Mouse (Mus musculus): ENCODE data around the gene Trim69.
"Not testable (repeated sequence)": the region's sequence is repeated elsewhere in the genome, so short reads cannot be mapped to it uniquely, and the experiment has no call there.

Gene Trim69

GRCm38 (mm10) chr2:122206440-122207107 lies 46.1 kb downstream of the Trim69 start:
- DNase-seq (ENCODE audit: low read depth, low spot score): no peak

GRCm38 (mm10) chr2:122210534-122211228 lies 50.2 kb downstream of the Trim69 start:
- no peak for DNase-seq (ENCODE audit: low read depth, low spot score)

GRCm38 (mm10) chr2:122217075-122217474 lies 56.6 kb downstream of the Trim69 start:
- not testable (repeated sequence) for DNase-seq (ENCODE audit: low read depth, low spot score)

- DNase-seq (ENCODE audit: low read depth, low spot score): no peak
Observed at GRCm38 (mm10) chr2:122218234-122218633, 57.7 kb downstream of the Trim69 start.

GRCm38 (mm10) chr2:122221378-122221777 lies 60.9 kb downstream of the Trim69 start:
- no peak for DNase-seq (ENCODE audit: low read depth, low spot score)

GRCm38 (mm10) chr2:122221798-122222197 lies 61.3 kb downstream of the Trim69 start:
- no peak for DNase-seq (ENCODE audit: low read depth, low spot score)

- DNase-seq (ENCODE audit: low read depth, low spot score): no peak
Observed at GRCm38 (mm10) chr2:122222272-122222671, 61.8 kb downstream of the Trim69 start.

- DNase-seq (ENCODE audit: low read depth, low spot score): no peak
Observed at GRCm38 (mm10) chr2:122223654-122224053, 63.2 kb downstream of the Trim69 start.
